Mouse (Mus musculus) lung, postnatal 0 days (tissue): ENCODE data around the gene Gm1043. TPM values are rescaled to one million over a fixed set of nuclear protein-coding genes. Genes with fewer than 3 reads are reported as not detected.

Source experiments
- ATAC-seq: fragments of 200-750 bp; cut with Nextera tagmentation; 2 replicates; pipeline ENCODE4 v1.8.0; 2017; ENCODE audit warnings: moderate library complexity
- DNase-seq: peaks from one replicate; pipeline ENCODE4 v3.0.0-alpha.2; 2016; ENCODE audit warnings: low spot score
- H3K27ac ChIP-seq: fragments of 300-500 bp; sonication (generic); 2 replicates; pipeline ENCODE4 v1.5.1; 2014; ENCODE audit warnings: antibody characterized with exemption, mild to moderate bottlenecking, low read length, mixed read lengths
- H3K27me3 ChIP-seq: fragments of 300-500 bp; sonication (generic); replicated peaks from 2 replicates; pipeline ENCODE4 v1.6.1; 2014; ENCODE audit warnings: low read length, mixed read lengths; ENCODE audit not compliant: insufficient read depth
- H3K36me3 ChIP-seq: fragments of 300-500 bp; sonication (generic); 2 replicates; pipeline ENCODE4 v1.6.1; 2014; ENCODE audit warnings: low read length, mixed read lengths; ENCODE audit not compliant: insufficient read depth
- H3K4me1 ChIP-seq: fragments of 300-500 bp; sonication (generic); 2 replicates; pipeline ENCODE4 v1.6.1; 2014; ENCODE audit warnings: antibody characterized with exemption, low read depth, low read length, mixed read lengths; ENCODE audit not compliant: insufficient read depth
- H3K4me2 ChIP-seq: fragments of 300-500 bp; sonication (generic); replicated peaks from 2 replicates; pipeline ENCODE4 v1.6.1; 2014; ENCODE audit warnings: low read depth, mild to moderate bottlenecking, low read length, moderate library complexity, mixed read lengths
- H3K4me3 ChIP-seq: fragments of 300-500 bp; sonication (generic); 2 replicates; pipeline ENCODE4 v1.5.1; 2014; ENCODE audit warnings: low read depth, low read length
- H3K9ac ChIP-seq: fragments of 300-500 bp; sonication (generic); replicated peaks from 2 replicates; pipeline ENCODE4 v1.6.1; 2014; ENCODE audit warnings: low read depth, mild to moderate bottlenecking
- H3K9me3 ChIP-seq: fragments of 300-500 bp; sonication (generic); 2 replicates; pipeline ENCODE4 v1.6.1; 2016; ENCODE audit warnings: low read length, mixed read lengths
- CTCF ChIP-seq: IDR thresholded peaks from 2 replicates; pipeline ENCODE4 v1.5.1; 2016; ENCODE audit warnings: antibody characterized with exemption, mild to moderate bottlenecking
- EP300 ChIP-seq: IDR thresholded peaks from 2 replicates; pipeline ENCODE4 v1.6.1; 2016; ENCODE audit warnings: antibody characterized with exemption, mild to moderate bottlenecking, control low read depth
- WGBS: fragments of 180-500 bp; shearing (Covaris S2); extraction: QIAGEN DNeasy Blood & Tissue Kit; methylation state at CpG from one replicate; pipeline ENCODE4 v1.1.7; 2014; 5-methylcytosine and 5-hydroxymethylcytosine counted together
- polyA plus RNA-seq: library from polyadenylated mRNA; unstranded; fragments of >200 nt; fragmentation: Nextera tagmentation; extraction: Ambion mirVana; gene quantifications from 2 replicates; pipeline ENCODE4 v1.2.1, GENCODE M21; 2015

Gm1043 gene
- polyA plus RNA-seq, 1 experiment from 2014 or later = not detected

DNA sequence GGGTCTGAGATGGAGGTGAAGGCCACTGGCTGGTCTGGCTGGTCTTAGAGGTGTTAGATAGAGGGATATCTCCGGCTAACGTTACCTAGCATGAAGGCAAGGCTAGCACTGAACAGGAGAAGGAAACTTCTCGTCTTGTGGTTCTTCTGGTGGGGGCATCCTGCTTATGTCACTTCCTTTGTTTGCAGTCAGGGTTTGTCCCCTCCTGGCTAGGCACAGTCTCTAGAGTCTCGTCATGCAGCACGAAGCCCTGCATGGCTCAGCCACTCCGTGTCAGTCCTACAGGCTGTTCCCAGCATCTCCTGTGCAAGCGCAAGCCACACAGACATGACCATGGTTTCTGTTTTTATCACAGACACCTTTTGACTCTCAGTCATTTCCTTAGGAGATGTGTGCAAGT, 73.2 kb downstream of the Gm1043 start:
- Histone ChIP-seq H3K4me2 (no peak overlapping the region), H3K9me3 (no peaks in the 10 kb centered on the region), H3K36me3 (no peaks in the 10 kb centered on the region), H3K27me3 (peaks cover 15% of the 10 kb centered on the region), H3K9ac (no peak overlapping the region), H3K27ac (no peak overlapping the region), H3K4me1 (no peaks in the 10 kb centered on the region), H3K4me3 (no peak overlapping the region)
- DNase-seq (no peak), ATAC-seq (no peak)
- TF ChIP-seq EP300 (no peak), CTCF (no peak)
- WGBS = 63% methylated on average over 7 of the region's 7 CpGs

DNA sequence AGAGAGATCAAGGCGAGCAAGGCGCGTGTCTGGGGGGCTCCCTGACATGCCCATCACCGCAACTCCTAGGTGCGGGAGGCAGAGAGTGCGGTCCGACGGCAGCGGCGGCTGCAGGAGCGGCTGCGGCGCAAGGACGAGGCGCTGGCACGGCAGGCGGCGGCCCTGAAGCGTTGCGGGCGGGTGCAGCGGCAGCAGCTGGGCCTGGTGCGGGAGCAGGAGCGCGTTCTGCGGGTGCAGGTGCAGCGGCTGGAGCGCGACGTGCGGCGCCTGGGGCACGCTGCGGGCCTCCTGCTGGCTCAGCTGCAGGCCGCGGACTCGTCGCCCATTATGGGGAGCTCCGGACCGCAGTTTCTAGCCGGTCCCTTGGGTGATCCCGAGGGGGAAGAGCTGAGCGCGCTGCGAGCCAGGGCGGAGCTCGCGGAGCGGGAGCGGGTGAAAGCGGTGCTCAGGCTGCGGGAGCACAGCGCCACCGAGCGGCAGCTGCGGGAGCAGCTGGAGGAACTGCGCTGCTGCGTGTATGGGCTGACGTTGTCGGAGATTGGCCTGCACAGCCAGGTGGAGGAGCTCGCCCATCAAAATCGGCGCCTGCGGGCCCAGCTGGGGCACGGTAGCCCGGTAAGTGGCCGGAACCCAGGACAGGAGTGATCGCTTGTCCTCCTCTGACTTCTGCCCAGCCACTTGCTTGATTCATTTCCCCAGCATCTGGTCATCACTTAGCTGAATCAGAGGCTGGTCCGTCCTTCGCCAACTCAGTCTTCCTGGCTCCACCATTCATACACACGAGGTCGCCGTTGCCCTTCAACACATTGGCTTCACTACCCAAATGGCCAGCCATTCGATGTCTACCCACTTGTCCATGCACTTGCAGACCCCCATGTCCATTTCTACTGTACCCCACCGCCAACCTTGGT, 78.0 kb downstream of the Gm1043 start:
- Histone ChIP-seq H3K27me3 (peaks cover 19% of the 10 kb centered on the region), H3K4me1 (no peaks in the 10 kb centered on the region), H3K9ac (no peak overlapping the region), H3K9me3 (no peaks in the 10 kb centered on the region), H3K4me2 (peak overlapping the region; percentile 32; the same call in 1 of the 2 replicates), H3K27ac (no peak overlapping the region), H3K4me3 (0 out of 2 replicates have a peak overlapping the region, but pooled peaks have one; percentile 1), H3K36me3 (no peaks in the 10 kb centered on the region)
- DNase-seq (peak; percentile 30), ATAC-seq (peak; percentile 25; the same call in 1 of the 2 replicates)
- 10% methylated on average over 62 of the region's 75 CpGs for WGBS
- no peak for TF ChIP-seq EP300
- peak; percentile 62 for TF ChIP-seq CTCF

DNA sequence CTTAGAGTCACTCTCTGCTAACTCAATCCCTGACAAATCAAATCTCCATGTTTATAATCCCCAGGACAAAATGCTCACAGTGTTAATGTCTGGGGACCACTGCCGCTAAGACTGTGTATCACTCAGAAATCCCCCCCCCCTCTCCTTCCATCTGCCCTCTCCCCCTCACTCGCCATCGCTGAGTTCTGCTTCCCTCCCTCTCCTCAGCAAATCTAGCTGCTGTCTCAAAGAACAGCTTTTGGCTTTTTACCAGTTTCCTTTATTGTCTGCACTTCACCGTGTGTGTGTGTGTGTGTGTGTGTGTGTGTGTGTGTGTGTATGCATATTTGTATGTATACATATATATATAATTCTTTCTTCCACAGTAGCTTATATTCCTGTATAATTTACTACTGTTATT, 91.3 kb downstream of the Gm1043 start:
- H3K9ac ChIP-seq = no peak overlapping the region
- H3K4me3 ChIP-seq = no peak overlapping the region
- no peaks in the 10 kb centered on the region for H3K9me3 ChIP-seq
- no peak for TF ChIP-seq CTCF
- no peak for TF ChIP-seq EP300
- no peak overlapping the region for H3K4me2 ChIP-seq
- H3K27ac ChIP-seq = no peak overlapping the region
- no peak for ATAC-seq
- H3K4me1 ChIP-seq = no peaks in the 10 kb centered on the region
- WGBS = 39% methylated on average over 4 of the region's 4 CpGs
- H3K36me3 ChIP-seq = no peaks in the 10 kb centered on the region
- no peaks in the 10 kb centered on the region for H3K27me3 ChIP-seq
- DNase-seq = no peak

DNA sequence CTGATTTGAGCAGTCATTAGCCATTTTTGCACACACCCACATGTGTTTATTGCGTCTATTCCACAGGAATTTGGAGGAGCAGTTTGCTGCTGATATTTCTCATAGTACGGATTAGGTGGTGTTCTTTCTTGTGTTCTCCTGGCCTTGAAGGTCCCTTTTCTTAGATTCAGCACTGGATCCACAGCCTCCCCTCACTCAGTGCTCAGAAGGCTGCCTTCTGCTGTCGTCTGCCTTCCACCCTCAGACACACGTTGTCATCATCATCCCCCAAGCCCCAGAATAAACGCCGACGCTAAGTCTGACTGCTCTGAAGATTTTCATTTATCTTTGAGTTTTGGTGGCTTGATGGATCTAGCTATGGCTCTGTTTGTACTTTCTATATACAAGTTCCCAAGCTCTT, 91.9 kb downstream of the Gm1043 start:
- no peak for ATAC-seq

DNA sequence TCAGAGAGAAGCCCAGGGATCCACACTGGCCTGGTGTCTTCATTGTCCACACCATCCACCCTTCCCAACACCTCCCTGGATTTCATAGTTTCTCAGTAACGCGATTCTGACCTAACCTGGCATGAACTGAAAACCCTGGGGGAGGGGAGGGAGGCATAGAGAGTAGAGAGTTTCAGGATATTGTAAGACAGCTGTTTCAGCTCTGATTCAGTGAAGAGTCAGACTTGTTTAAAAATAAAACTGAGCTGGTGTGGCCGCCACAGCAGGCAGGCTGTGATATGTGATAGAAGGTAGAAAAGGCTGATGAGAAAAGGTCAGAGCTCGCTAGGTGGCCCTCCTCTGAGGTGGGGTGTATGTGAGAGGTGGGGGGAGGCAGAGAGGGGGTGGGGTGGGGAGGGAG, 93.6 kb downstream of the Gm1043 start:
- no peaks in the 10 kb centered on the region for H3K4me1 ChIP-seq
- H3K27me3 ChIP-seq = no peaks in the 10 kb centered on the region
- no peaks in the 10 kb centered on the region for H3K9me3 ChIP-seq
- H3K27ac ChIP-seq = no peak overlapping the region
- no peak overlapping the region for H3K9ac ChIP-seq
- ATAC-seq = no peak
- H3K36me3 ChIP-seq = no peaks in the 10 kb centered on the region
- DNase-seq = no peak
- 29% methylated on average over 4 of the region's 4 CpGs for WGBS
- TF ChIP-seq EP300 = no peak
- TF ChIP-seq CTCF = no peak
- no peak overlapping the region for H3K4me2 ChIP-seq
- no peak overlapping the region for H3K4me3 ChIP-seq

More for the DNA sequence above, 91.9 kb downstream of the Gm1043 start:
- WGBS = 44% methylated on average over 7 of the region's 7 CpGs
- no peak for TF ChIP-seq CTCF
- TF ChIP-seq EP300 = no peak
- H3K4me2 ChIP-seq = no peak overlapping the region
- H3K9me3 ChIP-seq = no peaks in the 10 kb centered on the region
- no peak overlapping the region for H3K4me3 ChIP-seq
- no peak overlapping the region for H3K27ac ChIP-seq
- no peak for DNase-seq
- no peaks in the 10 kb centered on the region for H3K4me1 ChIP-seq
- no peaks in the 10 kb centered on the region for H3K36me3 ChIP-seq
- no peak overlapping the region for H3K9ac ChIP-seq
- no peaks in the 10 kb centered on the region for H3K27me3 ChIP-seq

DNA sequence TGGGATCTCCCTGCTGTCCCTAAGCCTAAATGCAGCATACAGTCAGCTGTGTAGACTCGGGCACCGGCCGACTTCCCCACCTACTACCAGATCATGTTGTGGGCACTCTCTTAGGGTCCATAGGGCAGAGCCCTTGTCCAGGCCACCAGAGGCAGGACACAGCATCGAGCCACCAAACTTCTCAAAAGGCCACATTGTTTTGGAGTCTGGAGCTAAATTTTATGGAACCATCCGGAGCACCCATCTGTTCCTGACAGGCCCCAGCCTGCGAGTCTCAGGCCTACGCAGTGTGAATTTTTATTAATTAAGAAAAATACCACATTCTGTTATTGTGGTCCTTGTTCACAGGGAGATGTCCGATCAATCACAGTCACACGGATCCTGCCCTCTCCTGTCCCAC, 94.7 kb downstream of the Gm1043 start:
- H3K27me3 ChIP-seq = no peaks in the 10 kb centered on the region
- no peak overlapping the region for H3K4me3 ChIP-seq
- TF ChIP-seq EP300 = no peak
- no peaks in the 10 kb centered on the region for H3K9me3 ChIP-seq
- WGBS = 91% methylated on average over 9 of the region's 9 CpGs
- no peaks in the 10 kb centered on the region for H3K36me3 ChIP-seq
- H3K27ac ChIP-seq = no peak overlapping the region
- no peaks in the 10 kb centered on the region for H3K4me1 ChIP-seq
- H3K9ac ChIP-seq = no peak overlapping the region
- ATAC-seq = no peak
- H3K4me2 ChIP-seq = no peak overlapping the region
- DNase-seq = no peak
